Mouse (Mus musculus) adrenal gland (tissue): Measurements from ENCODE around the gene Zbtb45.

ENCODE experiments used
- intact Hi-C: fragments of 180-260 bp; cut with DNase I; formaldehyde crosslinking; loops from one replicate; pipeline ENCODE4 v1.15.1; 2025

Zbtb45 gene

GRCm38 (mm10) chr7:13034148-13034977 is 24.5 kb upstream of the Zbtb45 start, which contains the start of gene Chmp2a:
TSS of gene Chmp2a (minus strand) at chr7:13034807.
- intact Hi-C loops, result no loop called here

GRCm38 (mm10) chr7:13033451-13034147 is 23.8 kb upstream of the Zbtb45 start:
- intact Hi-C loops, result no loop called here

GRCm38 (mm10) chr7:13032541-13032940 is 22.7 kb upstream of the Zbtb45 start:
- intact Hi-C loops, result no loop called here

- intact Hi-C loops, result no loop called here
Observed at GRCm38 (mm10) chr7:13031983-13032382, 22.1 kb upstream of the Zbtb45 start.

GRCm38 (mm10) chr7:13031069-13031468 is 21.2 kb upstream of the Zbtb45 start:
- intact Hi-C loops, result no loop called here

GRCm38 (mm10) chr7:13028986-13029385 is 19.2 kb upstream of the Zbtb45 start:
- intact Hi-C loops, result no loop called here

- intact Hi-C loops, result no loop called here
Observed at GRCm38 (mm10) chr7:13025511-13026112, 15.8 kb upstream of the Zbtb45 start.

- intact Hi-C loops, result no loop called here
Observed at GRCm38 (mm10) chr7:13024805-13025204, 15.0 kb upstream of the Zbtb45 start.

GRCm38 (mm10) chr7:13023928-13024731 is 14.3 kb upstream of the Zbtb45 start:
- intact Hi-C loops, result no loop called here

GRCm38 (mm10) chr7:13022773-13023535 is 13.1 kb upstream of the Zbtb45 start:
- intact Hi-C loops, result no loop called here

- intact Hi-C loops, result no loop called here
Observed at GRCm38 (mm10) chr7:13015217-13015616, 5.4 kb upstream of the Zbtb45 start.

- intact Hi-C loops, result no loop called here
Observed at GRCm38 (mm10) chr7:13014275-13014839, 4.5 kb upstream of the Zbtb45 start.

GRCm38 (mm10) chr7:13013671-13014070 is 3.8 kb upstream of the Zbtb45 start:
- intact Hi-C loops, result no loop called here

- intact Hi-C loops, result loop anchor here (2.0 to 5.0 kb wide), 2 partner anchors 37 to 97 kb away; no protein-coding TSS in a partner anchor
Observed at GRCm38 (mm10) chr7:13009143-13010004, 460 bp downstream of the Zbtb45 start.

GRCm38 (mm10) chr7:13007341-13008092 is 2.3 kb downstream of the Zbtb45 start:
- intact Hi-C loops, result loop anchor here (2.0 to 5.0 kb wide), 2 partner anchors 39 to 95 kb away; no protein-coding TSS in a partner anchor

GRCm38 (mm10) chr7:13006531-13006930 is 3.3 kb downstream of the Zbtb45 start:
- intact Hi-C loops, result loop anchor here (5.0 kb wide), 1 partner anchor 94 kb away; no protein-coding TSS in a partner anchor

GRCm38 (mm10) chr7:13006011-13006410 is 3.8 kb downstream of the Zbtb45 start:
- intact Hi-C loops, result loop anchor here (5.0 kb wide), 1 partner anchor 94 kb away; no protein-coding TSS in a partner anchor

- intact Hi-C loops, result no loop called here
Observed at GRCm38 (mm10) chr7:13003380-13003779, 6.5 kb downstream of the Zbtb45 start.
